Mouse (Mus musculus) lung, embryonic 15.5 days (tissue): Measurements from ENCODE around the gene Spata20. TPM values are rescaled to one million over a fixed set of nuclear protein-coding genes. Genes with fewer than 3 reads are reported as not detected.

Experiments used
- ATAC-seq: fragments of 200-750 bp; cut with Nextera tagmentation; 2 replicates; pipeline ENCODE4 v1.8.0; 2017; ENCODE audit warnings: moderate number of reproducible peaks, borderline replicate concordance; ENCODE audit not compliant: low FRiP score, low TSS enrichment; ENCODE audit errors: extremely low read depth
- H3K27ac ChIP-seq: fragments of 300-500 bp; sonication (generic); 2 replicates; pipeline ENCODE4 v1.5.1; 2015; ENCODE audit warnings: moderate library complexity, mild to moderate bottlenecking, inconsistent platforms
- H3K27me3 ChIP-seq: fragments of 300-500 bp; sonication (generic); 2 replicates; pipeline ENCODE4 v1.6.1; 2015; ENCODE audit warnings: inconsistent platforms
- H3K36me3 ChIP-seq: fragments of 300-500 bp; sonication (generic); 2 replicates; pipeline ENCODE4 v1.6.1; 2015; ENCODE audit warnings: inconsistent platforms
- H3K4me1 ChIP-seq: fragments of 300-500 bp; sonication (generic); 2 replicates; pipeline ENCODE4 v1.6.1; 2015; ENCODE audit warnings: inconsistent platforms
- H3K4me2 ChIP-seq: fragments of 300-500 bp; sonication (generic); 2 replicates; pipeline ENCODE4 v1.6.1; 2015; ENCODE audit warnings: inconsistent platforms, mild to moderate bottlenecking, moderate library complexity
- H3K4me3 ChIP-seq: fragments of 300-500 bp; sonication (generic); 2 replicates; pipeline ENCODE4 v1.5.1; 2015; ENCODE audit warnings: mild to moderate bottlenecking, inconsistent platforms
- H3K9ac ChIP-seq: fragments of 300-500 bp; sonication (generic); 2 replicates; pipeline ENCODE4 v1.6.1; 2015; ENCODE audit warnings: inconsistent platforms
- H3K9me3 ChIP-seq: fragments of 300-500 bp; sonication (generic); 2 replicates; pipeline ENCODE4 v1.6.1; 2016; ENCODE audit warnings: inconsistent platforms
- WGBS: fragments of 180-500 bp; shearing (Covaris S2); methylation state at CpG from one replicate; pipeline ENCODE4 v1.1.7; 2015; 5-methylcytosine and 5-hydroxymethylcytosine counted together
- polyA plus RNA-seq: library from polyadenylated mRNA; unstranded; fragments of >200 nt; fragmentation: Nextera tagmentation; extraction: Ambion mirVana; gene quantifications from 2 replicates; pipeline ENCODE4 v1.2.1, GENCODE M21; 2015

Spata20 gene
- polyA plus RNA-seq, 1 experiment from 2014 or later: 0.31 TPM

- Histone ChIP-seq H3K4me1 (peaks cover 73% of the 10 kb centered on the region), H3K27ac (peak overlapping the region; percentile 71), H3K4me2 (peak overlapping the region; percentile 25), H3K36me3 (no peaks in the 10 kb centered on the region), H3K27me3 (peaks cover 32% of the 10 kb centered on the region; the same call in 1 of the 2 replicates), H3K9ac (no peak overlapping the region), H3K4me3 (no peak overlapping the region), H3K9me3 (no peaks in the 10 kb centered on the region)
- ATAC-seq: peak; percentile 55
- 30% methylated on average over 9 of the region's 9 CpGs for WGBS
Observed at GRCm38 (mm10) chr11:94469136-94470064, 16.6 kb downstream of the Spata20 start.

GRCm38 (mm10) chr11:94468582-94469064, 17.4 kb downstream of the Spata20 start:
- no peak overlapping the region for H3K4me2 ChIP-seq
- H3K4me1 ChIP-seq: peaks cover 70% of the 10 kb centered on the region
- 0 out of 2 replicates have a peak overlapping the region, but pooled peaks have one; percentile 1 for H3K27ac ChIP-seq

DNA sequence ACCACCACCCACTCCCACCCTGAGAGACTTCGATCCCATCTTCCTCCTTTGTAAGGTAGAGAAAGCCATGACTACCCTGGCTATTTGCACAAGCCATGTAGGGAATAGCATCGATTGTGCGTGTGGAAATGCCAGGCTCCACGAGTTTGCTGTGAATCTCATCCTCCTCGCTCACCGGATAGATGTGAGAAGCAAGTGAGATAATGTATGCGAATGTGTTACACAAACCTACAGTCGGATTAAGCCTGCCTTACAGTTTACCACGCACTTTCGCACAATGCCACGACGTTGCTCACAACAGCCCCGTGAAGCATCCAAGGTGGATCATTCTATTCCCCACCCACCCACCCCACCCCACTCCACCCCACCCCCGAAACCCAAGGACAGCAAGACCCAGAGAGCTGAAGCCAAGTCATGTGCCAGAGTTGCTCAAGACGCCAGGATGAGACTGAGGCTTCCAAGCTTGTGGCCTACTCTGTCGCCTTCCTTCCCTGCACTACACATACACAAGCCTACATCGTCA, 19.6 kb downstream of the Spata20 start:
- ATAC-seq: no peak
- WGBS: 83% methylated on average over 17 of the region's 17 CpGs

More at GRCm38 (mm10) chr11:94468582-94469064, 17.4 kb downstream of the Spata20 start:
- ATAC-seq: no peak
- peaks cover 25% of the 10 kb centered on the region; the same call in 1 of the 2 replicates for H3K27me3 ChIP-seq
- 24% methylated on average over 4 of the region's 4 CpGs for WGBS
- H3K4me3 ChIP-seq: no peak overlapping the region
- no peaks in the 10 kb centered on the region for H3K36me3 ChIP-seq
- no peaks in the 10 kb centered on the region for H3K9me3 ChIP-seq
- no peak overlapping the region for H3K9ac ChIP-seq

DNA sequence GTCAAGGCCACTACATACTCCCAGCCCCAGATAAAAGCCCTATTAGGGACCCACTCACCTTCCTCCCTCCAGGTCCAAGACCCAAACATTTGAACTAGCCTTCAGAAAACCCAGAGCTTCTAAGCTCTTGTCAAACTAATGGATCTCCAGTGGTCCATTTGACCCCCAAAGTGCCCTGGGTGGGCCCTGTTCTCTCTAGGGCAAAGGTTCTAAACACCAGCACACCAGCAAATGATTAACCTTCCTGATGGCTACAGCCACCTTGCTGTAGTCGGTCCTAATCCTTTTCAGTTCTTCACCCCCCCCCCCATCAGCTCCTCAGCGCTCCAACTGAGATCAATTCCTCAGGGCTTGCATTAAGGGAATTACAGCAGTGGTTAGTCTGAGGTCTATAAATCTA, 21.8 kb downstream of the Spata20 start:
- Histone ChIP-seq H3K36me3 (0 out of 2 replicates have a peak, but pooled peaks cover 4% of the 10 kb centered on the region), H3K9me3 (no peaks in the 10 kb centered on the region), H3K4me1 (peaks cover 32% of the 10 kb centered on the region), H3K27ac (no peak overlapping the region), H3K4me3 (no peak overlapping the region), H3K9ac (no peak overlapping the region), H3K27me3 (no peaks in the 10 kb centered on the region), H3K4me2 (no peak overlapping the region)
- WGBS: 48% methylated on average over 2 of the region's 2 CpGs
- no peak for ATAC-seq

More for the DNA sequence above, 19.6 kb downstream of the Spata20 start:
- H3K27me3 ChIP-seq: 0 out of 2 replicates have a peak, but pooled peaks cover 4% of the 10 kb centered on the region
- no peaks in the 10 kb centered on the region for H3K9me3 ChIP-seq
- H3K27ac ChIP-seq: no peak overlapping the region
- no peak overlapping the region for H3K9ac ChIP-seq
- H3K4me2 ChIP-seq: no peak overlapping the region
- H3K36me3 ChIP-seq: no peaks in the 10 kb centered on the region
- H3K4me3 ChIP-seq: no peak overlapping the region
- H3K4me1 ChIP-seq: peaks cover 50% of the 10 kb centered on the region

- Histone ChIP-seq H3K27me3 (no peaks in the 10 kb centered on the region), H3K9me3 (no peaks in the 10 kb centered on the region), H3K36me3 (0 out of 2 replicates have a peak, but pooled peaks cover 8% of the 10 kb centered on the region), H3K4me1 (peaks cover 10% of the 10 kb centered on the region; the same call in 1 of the 2 replicates), H3K9ac (no peak overlapping the region), H3K27ac (no peak overlapping the region), H3K4me3 (no peak overlapping the region), H3K4me2 (no peak overlapping the region)
- no peak for ATAC-seq
- 92% methylated on average over 11 of the region's 11 CpGs for WGBS
Observed at GRCm38 (mm10) chr11:94461856-94462255, 24.1 kb downstream of the Spata20 start.

GRCm38 (mm10) chr11:94457001-94457400, 29.0 kb downstream of the Spata20 start:
- Histone ChIP-seq H3K27me3 (no peaks in the 10 kb centered on the region), H3K4me2 (no peak overlapping the region), H3K36me3 (0 out of 2 replicates have a peak, but pooled peaks cover 8% of the 10 kb centered on the region), H3K9me3 (no peaks in the 10 kb centered on the region), H3K4me1 (peaks cover 5% of the 10 kb centered on the region; the same call in 1 of the 2 replicates), H3K27ac (no peak overlapping the region), H3K9ac (no peak overlapping the region), H3K4me3 (no peak overlapping the region)
- WGBS: 78% methylated on average over 15 of the region's 15 CpGs
- no peak for ATAC-seq

- H3K27me3 ChIP-seq: no peaks in the 10 kb centered on the region
- peaks cover 11% of the 10 kb centered on the region for H3K4me1 ChIP-seq
- 0 out of 2 replicates have a peak, but pooled peaks cover 8% of the 10 kb centered on the region for H3K36me3 ChIP-seq
- H3K9ac ChIP-seq: no peak overlapping the region
- WGBS: 58% methylated on average over 3 of the region's 3 CpGs
- ATAC-seq: no peak
- H3K27ac ChIP-seq: no peak overlapping the region
- H3K4me2 ChIP-seq: no peak overlapping the region
- H3K9me3 ChIP-seq: no peaks in the 10 kb centered on the region
- H3K4me3 ChIP-seq: no peak overlapping the region
Observed at GRCm38 (mm10) chr11:94456347-94456746, 29.6 kb downstream of the Spata20 start.

GRCm38 (mm10) chr11:94455161-94455820, 30.7 kb downstream of the Spata20 start:
- peaks cover 22% of the 10 kb centered on the region for H3K4me1 ChIP-seq
- H3K27me3 ChIP-seq: no peaks in the 10 kb centered on the region
- no peak for ATAC-seq
- no peaks in the 10 kb centered on the region for H3K9me3 ChIP-seq
- H3K36me3 ChIP-seq: 0 out of 2 replicates have a peak, but pooled peaks cover 8% of the 10 kb centered on the region
- 72% methylated on average over 10 of the region's 10 CpGs for WGBS
- H3K9ac ChIP-seq: no peak overlapping the region
- H3K4me2 ChIP-seq: no peak overlapping the region
- no peak overlapping the region for H3K27ac ChIP-seq
- no peak overlapping the region for H3K4me3 ChIP-seq

- 74% methylated on average over 5 of the region's 5 CpGs for WGBS
- no peak overlapping the region for H3K4me2 ChIP-seq
- H3K36me3 ChIP-seq: 0 out of 2 replicates have a peak, but pooled peaks cover 8% of the 10 kb centered on the region
- H3K9me3 ChIP-seq: no peaks in the 10 kb centered on the region
- no peak overlapping the region for H3K27ac ChIP-seq
- no peak overlapping the region for H3K9ac ChIP-seq
- no peak overlapping the region for H3K4me3 ChIP-seq
- peaks cover 26% of the 10 kb centered on the region for H3K4me1 ChIP-seq
- H3K27me3 ChIP-seq: no peaks in the 10 kb centered on the region
- ATAC-seq: no peak
Observed at GRCm38 (mm10) chr11:94454756-94455155, 31.2 kb downstream of the Spata20 start.

DNA sequence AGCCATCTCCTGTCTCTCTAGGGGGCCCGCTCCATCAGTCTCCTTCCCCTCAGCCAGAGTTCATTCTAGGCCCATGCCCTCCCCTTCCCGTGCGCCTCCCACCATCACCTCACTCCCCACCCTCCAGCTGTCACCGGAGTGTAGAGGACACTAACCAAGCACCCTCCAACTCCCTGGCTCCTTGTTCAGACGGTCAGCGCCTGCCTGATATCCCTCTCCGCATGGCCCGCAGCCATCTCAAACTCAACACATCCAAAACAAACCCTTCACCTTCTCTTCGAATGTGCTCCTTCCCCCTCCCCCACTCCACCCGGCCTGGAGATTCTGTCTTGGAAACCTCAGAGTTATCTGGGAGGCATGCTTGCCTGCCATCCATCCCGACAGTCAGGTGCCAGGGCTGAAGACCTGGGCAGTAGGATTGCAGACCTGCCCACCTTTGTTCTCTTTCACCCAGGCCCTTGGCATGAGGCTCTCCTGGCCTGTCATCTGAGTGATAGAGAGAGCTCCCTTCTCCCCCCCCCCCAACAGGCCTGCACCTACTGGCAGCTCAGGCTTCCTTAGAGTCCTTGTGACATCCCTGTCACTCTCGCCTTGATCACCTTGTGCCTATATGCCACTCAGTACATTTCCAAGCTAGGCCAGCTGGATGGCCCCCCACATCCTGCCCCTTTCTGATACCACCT, 34.7 kb downstream of the Spata20 start:
- Histone ChIP-seq H3K27me3 (no peaks in the 10 kb centered on the region), H3K4me2 (no peak overlapping the region), H3K4me3 (no peak overlapping the region), H3K4me1 (peaks cover 27% of the 10 kb centered on the region), H3K9ac (no peak overlapping the region), H3K27ac (no peak overlapping the region), H3K9me3 (no peaks in the 10 kb centered on the region), H3K36me3 (no peaks in the 10 kb centered on the region)
- 26% methylated on average over 12 of the region's 12 CpGs for WGBS
- peak; percentile 23; the same call in 1 of the 2 replicates for ATAC-seq

DNA sequence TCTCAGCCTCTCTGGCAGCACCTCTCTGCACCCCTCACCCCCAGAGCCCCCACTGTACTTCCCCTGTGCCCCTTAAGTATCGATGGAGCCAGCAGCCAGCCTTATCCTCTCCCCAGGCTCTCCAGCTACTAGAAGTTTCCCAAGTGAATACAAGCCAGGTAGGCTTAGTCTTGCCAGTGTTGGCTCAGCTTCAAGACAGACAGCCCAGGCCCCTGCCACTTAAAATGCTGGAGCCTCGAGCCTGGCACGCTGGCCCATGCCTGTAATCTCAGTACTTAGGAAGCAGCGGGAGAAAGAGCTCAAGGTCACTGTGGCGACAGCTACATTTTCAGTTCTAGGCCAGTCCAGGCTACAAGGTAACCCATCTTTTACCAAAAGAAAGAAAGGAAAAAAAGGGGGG, 36.1 kb downstream of the Spata20 start:
- no peak overlapping the region; the same call in none of the 2 replicates for H3K27ac ChIP-seq
- WGBS: 45% methylated on average over 5 of the region's 5 CpGs
- 0 out of 2 replicates have a peak, but pooled peaks have one; percentile 8 for ATAC-seq
- no peak overlapping the region for H3K9ac ChIP-seq
- H3K4me1 ChIP-seq: peaks cover 27% of the 10 kb centered on the region
- H3K4me2 ChIP-seq: no peak overlapping the region
- H3K9me3 ChIP-seq: no peaks in the 10 kb centered on the region
- H3K36me3 ChIP-seq: no peaks in the 10 kb centered on the region
- H3K4me3 ChIP-seq: no peak overlapping the region
- H3K27me3 ChIP-seq: no peaks in the 10 kb centered on the region
